Mouse (Mus musculus): ENCODE measurements at regions not wholly inside any gene's neighbourhood (a gene's known extent, or its start where the extent isn't known, plus 50 kb on each side); places are given as distances from the start of the nearest gene placed in this dataset.

DNA sequence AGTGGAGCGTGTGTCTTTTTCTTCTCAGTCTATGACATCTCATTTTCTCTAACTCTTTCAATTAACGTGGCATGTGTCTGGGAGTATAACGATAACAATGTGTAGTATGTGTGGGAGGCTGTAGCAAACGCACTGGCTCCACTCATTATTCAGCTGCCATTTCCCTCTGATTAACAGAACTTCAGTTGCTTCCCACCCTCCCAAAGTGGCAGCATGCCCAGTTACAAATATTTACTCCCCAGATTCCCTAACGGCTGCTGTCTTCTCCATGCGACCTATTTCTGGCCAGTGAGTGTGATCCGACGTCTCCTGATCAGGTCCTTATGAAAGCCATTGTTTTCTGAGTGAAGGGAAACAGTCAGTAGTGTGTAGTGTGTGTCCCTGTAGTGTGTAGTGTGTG, 88.2 kb downstream of the Vcpkmt start:
- DNase-seq (ENCODE audit: low spot score) (peak; percentile 56), ATAC-seq (replicated peaks; ENCODE audit: low FRiP score, low read depth) (no peak)
- H3K4me2 ChIP-seq (ENCODE audit: low read length): no peak overlapping the region
- no peaks in the 10 kb centered on the region for H3K27me3 ChIP-seq (ENCODE audit: insufficient read depth, low read length)
- no peak overlapping the region for H3K4me3 ChIP-seq (replicated peaks; ENCODE audit: low read depth, low read length)
- H3K4me1 ChIP-seq (replicated peaks; ENCODE audit: insufficient read depth, low read length): no peaks in the 10 kb centered on the region; the same call in 1 of the 2 replicates
- H3K36me3 ChIP-seq (ENCODE audit: insufficient read depth, low read length): no peaks in the 10 kb centered on the region
- H3K27ac ChIP-seq: 0 out of 2 replicates have a peak overlapping the region, but pooled peaks have one; percentile 19
- no peaks in the 10 kb centered on the region for H3K9me3 ChIP-seq (replicated peaks; ENCODE audit: low read length)
- 43% methylated on average over 8 of the region's 8 CpGs for WGBS
- no peak for TF ChIP-seq CTCF (IDR thresholded peaks at IDR 0.05; ENCODE audit: low read depth)
- no peak overlapping the region for H3K9ac ChIP-seq (ENCODE audit: low read depth, low read length)

DNA sequence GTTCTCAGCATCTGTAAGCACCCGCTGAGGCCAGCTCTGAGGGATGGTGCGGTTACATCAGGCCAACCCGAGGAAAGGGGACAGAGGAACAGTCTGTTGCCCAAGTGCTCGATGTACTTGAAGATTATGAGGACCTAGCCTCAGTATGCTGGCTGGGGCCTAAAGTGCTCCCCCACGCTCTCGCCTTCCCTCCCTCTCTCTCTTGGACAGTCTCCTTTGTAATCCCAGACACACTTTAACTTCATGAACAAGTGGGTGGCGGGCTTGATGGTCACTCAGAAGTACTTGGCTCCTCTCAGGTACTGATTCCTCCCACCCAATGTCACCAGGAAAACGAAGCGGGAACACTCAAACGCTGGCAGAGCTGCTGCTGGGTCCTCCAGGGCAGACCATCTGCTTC, 93.1 kb downstream of the Vcpkmt start:
- WGBS: 92% methylated on average over 10 of the region's 10 CpGs
- Histone ChIP-seq H3K27ac (no peak overlapping the region), H3K9me3 (replicated peaks; ENCODE audit: low read length) (no peaks in the 10 kb centered on the region), H3K4me3 (replicated peaks; ENCODE audit: low read depth, low read length) (no peak overlapping the region), H3K9ac (ENCODE audit: low read depth, low read length) (no peak overlapping the region), H3K27me3 (ENCODE audit: insufficient read depth, low read length) (no peaks in the 10 kb centered on the region), H3K4me2 (ENCODE audit: low read length) (no peak overlapping the region), H3K4me1 (replicated peaks; ENCODE audit: insufficient read depth, low read length) (no peaks in the 10 kb centered on the region), H3K36me3 (ENCODE audit: insufficient read depth, low read length) (no peaks in the 10 kb centered on the region)
- no peak for TF ChIP-seq CTCF (IDR thresholded peaks at IDR 0.05; ENCODE audit: low read depth)
- DNase-seq (ENCODE audit: low spot score) (no peak), ATAC-seq (replicated peaks; ENCODE audit: low FRiP score, low read depth) (no peak)

DNA sequence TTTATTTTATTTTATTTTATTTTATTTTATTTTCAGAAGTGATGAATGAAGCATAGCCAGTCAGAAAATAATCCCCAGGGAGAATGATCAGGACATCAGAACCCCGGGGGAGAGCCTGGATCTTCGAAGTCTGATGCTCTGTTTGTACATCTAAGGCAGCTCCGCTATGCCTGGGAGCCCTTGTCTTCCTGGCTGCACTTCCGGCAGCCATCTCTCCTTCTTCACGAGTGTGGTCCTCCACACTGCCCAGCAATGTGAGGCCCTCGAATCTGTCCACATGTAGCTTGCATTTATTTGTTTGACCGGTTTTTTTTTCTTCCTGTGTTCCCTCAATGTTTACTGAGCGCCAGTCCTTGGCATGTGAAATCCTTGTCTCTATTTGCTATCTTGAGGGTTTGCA, 95.9 kb downstream of the Vcpkmt start:
- Histone ChIP-seq H3K4me1 (replicated peaks; ENCODE audit: insufficient read depth, low read length) (no peaks in the 10 kb centered on the region), H3K27ac (no peak overlapping the region), H3K27me3 (ENCODE audit: insufficient read depth, low read length) (no peaks in the 10 kb centered on the region), H3K9ac (ENCODE audit: low read depth, low read length) (no peak overlapping the region), H3K4me3 (replicated peaks; ENCODE audit: low read depth, low read length) (no peak overlapping the region), H3K4me2 (ENCODE audit: low read length) (no peak overlapping the region), H3K9me3 (replicated peaks; ENCODE audit: low read length) (0 out of 2 replicates have a peak, but pooled peaks cover 4% of the 10 kb centered on the region), H3K36me3 (ENCODE audit: insufficient read depth, low read length) (no peaks in the 10 kb centered on the region)
- no peak for DNase-seq (ENCODE audit: low spot score)
- no peak for ATAC-seq (replicated peaks; ENCODE audit: low FRiP score, low read depth)
- no peak for TF ChIP-seq CTCF (IDR thresholded peaks at IDR 0.05; ENCODE audit: low read depth)
- 73% methylated on average over 8 of the region's 8 CpGs for WGBS

DNA sequence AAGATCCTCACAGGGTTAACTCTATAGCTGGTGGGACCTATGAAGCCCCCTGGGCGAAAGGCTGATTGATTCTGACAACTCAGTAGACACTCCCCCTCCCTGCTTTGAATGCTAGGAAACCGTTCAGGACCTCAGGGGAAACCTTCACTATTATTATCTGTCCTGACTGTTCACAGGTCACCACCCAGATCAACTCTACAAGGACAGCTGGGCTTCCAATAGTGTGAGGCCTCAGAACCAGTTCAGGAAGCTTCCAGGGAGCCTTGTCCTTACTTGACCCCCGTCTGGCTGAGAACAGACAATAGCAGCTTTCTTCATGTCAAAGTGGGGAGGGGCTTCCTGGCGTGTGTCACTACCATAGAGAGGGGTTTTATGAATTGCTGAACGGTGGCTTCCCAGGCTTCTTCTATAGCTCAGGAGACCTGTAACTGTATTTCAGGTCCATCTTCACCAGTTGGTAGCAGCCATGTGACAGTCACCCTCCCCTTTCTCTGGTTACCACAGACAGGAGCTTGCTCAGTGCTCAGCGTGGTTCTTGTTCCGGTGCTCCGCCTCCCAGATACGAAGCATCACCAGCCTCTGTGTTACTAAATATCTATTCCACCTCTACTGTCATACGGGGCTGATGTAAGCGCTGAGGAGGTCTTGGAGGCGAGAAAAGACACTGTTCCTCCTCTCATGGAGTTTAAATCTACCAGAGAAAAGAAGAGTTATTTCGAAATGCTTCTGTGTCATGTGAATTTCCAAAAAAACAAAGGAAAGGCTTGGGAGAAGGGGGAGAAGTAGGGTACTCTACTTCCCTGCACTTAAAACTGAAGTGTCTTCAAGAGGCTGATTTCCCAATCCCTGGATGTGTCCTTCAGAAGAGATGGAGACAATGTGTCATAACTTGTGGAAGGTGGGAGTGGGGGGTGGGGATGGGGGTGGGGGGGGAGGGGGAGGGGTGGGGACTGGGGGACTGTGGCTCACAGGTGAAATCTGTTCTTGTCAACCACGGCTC, 96.9 kb downstream of the Vcpkmt start:
- Histone ChIP-seq H3K27me3 (ENCODE audit: insufficient read depth, low read length) (no peaks in the 10 kb centered on the region), H3K4me3 (replicated peaks; ENCODE audit: low read depth, low read length) (no peak overlapping the region), H3K4me1 (replicated peaks; ENCODE audit: insufficient read depth, low read length) (no peaks in the 10 kb centered on the region), H3K36me3 (ENCODE audit: insufficient read depth, low read length) (no peaks in the 10 kb centered on the region), H3K9ac (ENCODE audit: low read depth, low read length) (no peak overlapping the region), H3K4me2 (ENCODE audit: low read length) (no peak overlapping the region; the same call in 1 of the 2 replicates), H3K27ac (no peak overlapping the region), H3K9me3 (replicated peaks; ENCODE audit: low read length) (0 out of 2 replicates have a peak, but pooled peaks cover 4% of the 10 kb centered on the region)
- TF ChIP-seq CTCF (IDR thresholded peaks at IDR 0.05; ENCODE audit: low read depth): no peak
- ATAC-seq (replicated peaks; ENCODE audit: low FRiP score, low read depth): no peak; the same call in 1 of the 2 replicates
- WGBS: 32% methylated on average over 14 of the region's 14 CpGs
- DNase-seq (ENCODE audit: low spot score): peak; percentile 60

DNA sequence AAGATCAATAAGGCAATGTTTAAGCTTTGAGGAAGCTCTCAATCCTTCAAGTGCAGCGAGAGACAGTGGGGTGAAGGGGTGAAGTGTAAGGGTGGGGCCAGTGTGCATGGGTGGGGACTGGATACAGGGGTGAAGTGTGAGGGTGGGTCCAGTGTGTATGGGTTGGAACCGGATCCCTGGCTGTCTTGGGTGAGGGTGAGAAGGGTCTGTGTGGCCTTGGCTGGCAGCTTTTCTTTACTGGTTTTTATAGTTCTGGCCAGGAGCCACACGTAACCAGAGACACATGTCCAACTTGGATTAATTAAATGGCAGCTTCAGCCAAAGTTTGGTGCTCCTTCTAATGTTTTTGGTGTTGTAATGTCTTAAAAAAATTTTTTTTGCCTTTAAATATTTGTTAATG, 101.4 kb downstream of the Vcpkmt start:
- no peak for TF ChIP-seq CTCF (IDR thresholded peaks at IDR 0.05; ENCODE audit: low read depth)
- peaks cover 7% of the 10 kb centered on the region; the same call in 1 of the 2 replicates for H3K4me1 ChIP-seq (replicated peaks; ENCODE audit: insufficient read depth, low read length)
- 59% methylated on average over 3 of the region's 3 CpGs for WGBS
- no peak overlapping the region for H3K27ac ChIP-seq
- H3K36me3 ChIP-seq (ENCODE audit: insufficient read depth, low read length): no peaks in the 10 kb centered on the region
- ATAC-seq (replicated peaks; ENCODE audit: low FRiP score, low read depth) (no peak), DNase-seq (ENCODE audit: low spot score) (no peak)
- no peak overlapping the region for H3K9ac ChIP-seq (ENCODE audit: low read depth, low read length)
- no peak overlapping the region for H3K4me2 ChIP-seq (ENCODE audit: low read length)
- H3K9me3 ChIP-seq (replicated peaks; ENCODE audit: low read length): 0 out of 2 replicates have a peak, but pooled peaks cover 4% of the 10 kb centered on the region
- no peaks in the 10 kb centered on the region for H3K27me3 ChIP-seq (ENCODE audit: insufficient read depth, low read length)
- no peak overlapping the region for H3K4me3 ChIP-seq (replicated peaks; ENCODE audit: low read depth, low read length)

DNA sequence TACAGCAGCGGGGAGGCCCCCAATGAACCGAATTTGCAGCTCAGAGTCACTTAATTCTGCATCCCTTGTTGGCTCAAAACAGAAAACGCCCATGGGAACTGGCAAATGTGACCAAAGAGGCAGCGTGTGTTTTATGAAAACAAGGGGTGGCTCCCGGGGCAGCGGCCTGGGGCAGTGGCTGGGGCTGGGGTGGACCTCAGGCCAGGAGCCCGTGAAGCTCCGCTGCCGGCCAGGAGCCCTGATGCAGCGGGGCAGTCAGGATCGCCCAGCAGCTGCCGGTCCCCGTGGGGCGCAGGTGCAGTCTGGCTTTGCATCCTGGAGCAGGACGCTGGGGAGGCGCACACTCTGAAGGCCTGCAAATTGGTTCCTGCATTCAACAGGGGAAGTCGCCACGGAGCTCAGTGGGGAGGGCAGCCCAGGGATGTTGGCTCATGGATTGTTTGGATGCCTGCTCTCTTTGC, 104.4 kb upstream of the Gm9887 start:
- DNase-seq (ENCODE audit: low spot score) (no peak), ATAC-seq (replicated peaks; ENCODE audit: low FRiP score, low read depth) (no peak; the same call in 1 of the 2 replicates)
- 21% methylated on average over 18 of the region's 18 CpGs for WGBS
- Histone ChIP-seq H3K4me1 (replicated peaks; ENCODE audit: insufficient read depth, low read length) (peaks cover 21% of the 10 kb centered on the region; the same call in 1 of the 2 replicates), H3K36me3 (ENCODE audit: insufficient read depth, low read length) (no peaks in the 10 kb centered on the region), H3K4me2 (ENCODE audit: low read length) (peak overlapping the region; percentile 19; the same call in 1 of the 2 replicates), H3K9me3 (replicated peaks; ENCODE audit: low read length) (no peaks in the 10 kb centered on the region), H3K4me3 (replicated peaks; ENCODE audit: low read depth, low read length) (no peak overlapping the region), H3K27me3 (ENCODE audit: insufficient read depth, low read length) (no peaks in the 10 kb centered on the region), H3K27ac (peak overlapping the region; percentile 19; the same call in 1 of the 2 replicates), H3K9ac (ENCODE audit: low read depth, low read length) (0 out of 2 replicates have a peak overlapping the region, but pooled peaks have one; percentile 15)
- TF ChIP-seq CTCF (IDR thresholded peaks at IDR 0.05; ENCODE audit: low read depth): no peak
